Mouse (Mus musculus): ENCODE data around the gene Tomm6. TPM values are rescaled to one million over a fixed set of nuclear protein-coding genes. Genes with fewer than 3 reads are reported as not detected.

Gene Tomm6
- total RNA-seq (2021): 100 to 1,000 TPM; 179 to 192 TPM

DNA sequence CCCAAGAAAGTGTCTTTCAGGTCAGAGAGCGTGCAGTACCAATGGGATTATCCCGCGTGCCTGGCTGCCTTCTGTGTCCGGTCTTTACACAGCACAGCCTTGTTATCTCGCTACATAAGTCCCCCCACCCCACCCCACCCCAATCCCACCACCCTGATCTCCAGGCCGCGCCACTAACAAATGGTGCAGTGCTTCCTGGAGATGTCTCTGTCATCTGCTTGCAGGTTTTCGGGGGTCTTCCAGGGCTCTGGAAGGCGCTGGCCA, at the start of gene Tomm6:
Gene Tomm6 (minus strand): TSS at position 43 of the 264 bp plus-strand sequence.
- DNase-seq: no peak
- intact Hi-C loops (cut with DNase I): no loop called here

GRCm38 (mm10) chr17:47737271-47738065, 49.3 kb upstream of the Tomm6 start:
- intact Hi-C loops (cut with DNase I): no loop called here
- DNase-seq: peak; percentile 67

- intact Hi-C loops (cut with DNase I): no loop called here
- peak; percentile 98 for DNase-seq
Measured at GRCm38 (mm10) chr17:47736856-47737255, 48.7 kb upstream of the Tomm6 start, which contains the start of gene Tfeb. Tfeb (plus strand) TSS chr17:47737030.

GRCm38 (mm10) chr17:47735553-47736100, 47.4 kb upstream of the Tomm6 start:
- intact Hi-C loops (cut with DNase I): no loop called here
- DNase-seq: no peak

GRCm38 (mm10) chr17:47730633-47731575, 42.7 kb upstream of the Tomm6 start:
- DNase-seq: no peak

GRCm38 (mm10) chr17:47726566-47726965, 38.4 kb upstream of the Tomm6 start, which contains the start of gene Pgc:
Pgc (plus strand) TSS chr17:47726842.
- intact Hi-C loops (cut with DNase I): no loop called here
- DNase-seq: no peak

More at GRCm38 (mm10) chr17:47730633-47731575, 42.7 kb upstream of the Tomm6 start:
- intact Hi-C loops (cut with DNase I): no loop called here

DNA sequence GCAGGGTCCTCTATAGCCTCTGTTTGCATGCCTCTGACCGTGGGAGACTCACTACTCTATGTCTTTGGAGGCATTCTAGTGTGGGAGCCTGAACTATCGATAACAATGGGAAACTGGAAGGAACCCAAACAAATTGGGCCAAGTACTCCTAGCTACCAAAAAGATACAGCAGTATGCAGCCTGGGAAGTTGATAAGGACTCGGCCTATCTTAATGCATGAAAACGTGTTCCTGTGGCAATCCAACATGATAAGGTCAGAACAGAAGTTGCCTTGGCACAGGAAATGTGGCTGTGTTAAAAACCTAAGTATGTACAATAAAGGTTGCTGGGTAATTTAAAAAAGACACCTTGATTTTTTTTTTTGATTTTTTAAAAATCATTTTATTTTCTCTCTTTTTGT, 33.0 kb upstream of the Tomm6 start:
- DNase-seq: no peak
- intact Hi-C loops (cut with DNase I): no loop called here

DNA sequence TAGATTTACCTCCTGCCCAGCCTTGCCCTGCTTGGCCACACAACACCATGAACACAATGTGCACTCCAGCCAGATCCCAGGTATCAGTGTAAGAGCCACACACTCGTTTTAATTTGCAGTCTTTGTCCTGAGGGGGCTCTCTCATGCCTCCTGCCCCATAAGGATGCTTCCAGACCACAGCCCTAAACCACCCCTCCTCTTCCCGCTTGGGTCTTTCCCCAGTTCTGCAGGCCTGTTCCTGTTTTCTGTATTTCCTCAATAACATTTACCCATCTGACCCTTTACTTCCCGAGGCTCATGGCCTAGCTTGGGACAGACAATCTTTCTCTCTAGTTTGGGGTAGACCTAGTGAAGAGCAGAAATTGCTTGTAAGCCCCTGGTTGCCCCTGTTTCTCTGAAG, 26.9 kb upstream of the Tomm6 start:
- DNase-seq: no peak
- intact Hi-C loops (cut with DNase I): no loop called here

DNA sequence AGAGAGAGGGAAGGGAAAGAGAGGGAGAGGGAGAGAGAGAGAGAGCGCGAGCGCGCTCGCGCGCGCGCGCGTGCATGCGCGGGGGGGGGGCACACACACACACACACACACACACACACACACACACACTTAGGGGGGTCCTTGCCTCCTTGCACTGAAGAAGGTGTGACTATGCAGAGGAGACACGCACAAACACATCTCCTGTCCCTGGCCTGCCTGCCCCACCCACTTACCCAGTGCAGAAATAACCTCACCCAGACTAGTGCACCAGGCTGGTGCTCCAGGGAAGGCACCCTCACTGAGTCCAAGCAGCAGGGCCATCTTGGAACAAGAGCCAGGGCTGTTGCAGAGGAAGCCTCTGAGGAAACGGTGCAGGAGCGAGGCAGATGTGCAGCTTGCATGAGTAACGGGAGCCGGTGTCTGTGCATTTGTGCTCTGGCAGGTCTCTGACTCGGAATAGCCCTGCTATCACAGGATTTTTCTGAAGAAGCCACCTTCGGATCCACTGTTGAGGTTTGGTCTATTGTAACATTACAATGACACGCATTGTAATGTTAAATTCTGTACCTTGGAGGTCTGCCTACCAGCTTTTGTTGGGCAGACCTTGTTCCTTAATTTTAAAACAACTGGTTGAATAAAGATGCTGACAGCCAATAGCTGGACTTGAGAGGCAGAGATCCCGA, 24.8 kb upstream of the Tomm6 start:
- DNase-seq: no peak
- intact Hi-C loops (cut with DNase I): no loop called here

DNA sequence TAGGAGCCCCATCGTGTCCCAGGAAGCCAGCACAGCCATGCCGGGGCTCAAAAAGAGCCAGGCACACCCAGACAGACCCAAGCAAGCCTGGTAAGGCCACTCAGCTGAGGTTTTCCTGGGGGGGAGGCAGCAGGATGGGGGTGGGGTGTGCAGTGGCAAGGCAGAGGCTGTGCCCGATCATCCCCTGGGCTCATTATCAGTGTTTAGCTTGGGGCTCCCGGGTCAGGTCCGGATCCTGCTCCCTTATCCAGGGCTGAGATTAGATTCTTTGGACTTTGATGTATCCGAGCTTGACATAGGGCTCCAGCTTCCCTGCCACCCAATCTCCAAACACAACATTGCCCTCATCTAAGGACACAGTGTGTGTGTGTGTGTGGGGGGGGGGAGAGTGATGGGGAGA, 23.7 kb upstream of the Tomm6 start:
- no peak for DNase-seq
- intact Hi-C loops (cut with DNase I): no loop called here

DNA sequence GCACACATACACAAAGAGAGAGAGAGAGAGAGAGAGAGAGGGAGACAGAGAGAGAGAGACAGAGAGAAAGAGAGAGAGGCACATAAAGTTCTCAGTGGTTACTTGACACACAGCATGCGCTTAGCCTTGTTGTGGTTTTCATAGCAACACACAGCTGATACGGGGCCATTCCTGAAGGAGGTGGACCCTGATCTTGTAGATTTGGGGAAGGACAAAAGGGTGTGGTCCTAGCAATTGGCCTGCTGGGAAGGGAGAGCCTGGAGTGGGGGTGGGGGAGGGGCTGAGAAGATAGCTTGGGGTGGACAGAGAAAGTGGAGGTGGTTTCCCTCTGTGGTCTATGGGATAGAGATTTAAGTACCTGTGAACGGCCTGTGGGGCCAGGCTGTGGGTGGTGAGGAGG, 21.9 kb upstream of the Tomm6 start:
- DNase-seq: no peak
- intact Hi-C loops (cut with DNase I): no loop called here

- intact Hi-C loops (cut with DNase I): no loop called here
- DNase-seq: no peak
Measured at GRCm38 (mm10) chr17:47708972-47709371, 20.8 kb upstream of the Tomm6 start.

DNA sequence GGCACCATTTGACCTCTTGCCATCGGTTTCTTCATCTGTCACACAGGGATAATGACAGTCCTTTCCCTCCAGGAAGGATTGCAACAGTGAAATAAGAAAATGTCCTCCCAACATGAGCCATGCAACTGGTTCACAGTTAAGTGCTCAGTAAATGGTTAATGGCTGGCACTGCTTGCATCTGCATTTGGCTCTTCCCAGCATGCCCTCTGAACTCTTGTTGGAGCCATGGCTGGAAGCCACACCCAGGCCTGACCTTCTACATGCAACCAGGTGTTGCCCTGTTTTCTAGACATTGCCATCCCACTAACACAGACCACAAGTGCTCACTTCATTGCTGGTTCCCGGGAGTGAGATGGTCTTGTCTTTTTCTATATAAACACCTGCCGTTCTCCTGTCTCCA, 19.8 kb upstream of the Tomm6 start:
- no peak for DNase-seq
- intact Hi-C loops (cut with DNase I): no loop called here

DNA sequence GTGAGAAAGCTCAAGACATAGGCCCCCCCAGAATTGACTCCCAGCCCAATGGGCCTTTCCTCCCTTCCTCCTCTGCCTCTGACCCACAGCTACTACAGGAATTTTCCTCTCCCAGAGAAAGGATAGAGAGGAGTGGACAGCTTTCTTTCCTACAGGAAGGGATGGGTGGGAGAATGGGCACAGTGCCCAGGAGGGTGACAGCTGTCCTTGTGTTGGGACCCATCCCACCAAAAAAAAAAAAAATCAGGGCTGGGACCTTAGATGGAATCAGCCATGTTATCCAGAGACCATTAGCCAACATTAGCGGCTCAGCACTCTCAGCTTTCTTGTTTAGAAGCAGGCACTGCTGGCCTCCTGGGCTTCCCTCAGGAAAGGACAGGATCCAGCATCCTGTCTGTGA, 18.0 kb upstream of the Tomm6 start:
- DNase-seq: peak; percentile 60
- intact Hi-C loops (cut with DNase I): no loop called here

DNA sequence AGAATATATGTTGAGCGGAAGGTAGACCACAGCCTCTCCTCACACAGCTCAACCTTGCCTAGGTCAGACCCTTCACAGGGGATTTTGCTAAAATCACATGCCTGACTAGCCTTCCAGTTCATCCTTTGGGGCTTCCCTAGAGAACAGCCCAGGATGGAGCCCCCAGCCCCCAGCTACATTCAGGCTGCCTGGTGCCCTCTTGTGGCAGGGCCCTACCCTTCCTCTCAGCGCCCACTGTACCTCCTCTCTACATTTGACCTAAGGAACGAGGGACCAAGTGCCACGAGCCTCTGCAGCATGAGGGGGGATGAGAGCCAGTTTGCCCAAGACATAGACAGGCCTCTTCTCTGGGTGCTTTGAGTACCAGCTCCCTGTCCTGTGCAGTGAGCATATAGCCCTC, 16.5 kb upstream of the Tomm6 start:
- no peak for DNase-seq
- intact Hi-C loops (cut with DNase I): no loop called here

DNA sequence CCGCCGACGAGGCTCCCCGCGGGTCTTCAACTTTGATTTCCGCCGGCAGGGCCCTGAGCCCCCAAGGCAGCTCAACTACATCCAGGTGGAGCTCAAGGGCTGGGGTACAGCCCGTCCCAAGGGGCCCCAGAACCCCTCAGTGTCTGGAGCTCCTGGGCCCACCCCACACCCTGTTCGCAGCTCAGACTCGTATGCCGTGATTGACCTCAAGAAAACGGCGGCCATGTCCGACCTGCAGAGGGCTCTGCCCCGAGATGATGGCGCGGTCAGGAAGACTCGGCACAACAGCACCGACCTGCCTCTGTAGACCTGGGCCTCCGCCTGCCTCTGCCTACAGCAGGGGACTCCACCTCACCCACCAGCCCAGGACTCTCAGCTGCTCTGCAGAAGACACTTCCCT, 15.4 kb upstream of the Tomm6 start:
- DNase-seq: no peak
- intact Hi-C loops (cut with DNase I): no loop called here

DNA sequence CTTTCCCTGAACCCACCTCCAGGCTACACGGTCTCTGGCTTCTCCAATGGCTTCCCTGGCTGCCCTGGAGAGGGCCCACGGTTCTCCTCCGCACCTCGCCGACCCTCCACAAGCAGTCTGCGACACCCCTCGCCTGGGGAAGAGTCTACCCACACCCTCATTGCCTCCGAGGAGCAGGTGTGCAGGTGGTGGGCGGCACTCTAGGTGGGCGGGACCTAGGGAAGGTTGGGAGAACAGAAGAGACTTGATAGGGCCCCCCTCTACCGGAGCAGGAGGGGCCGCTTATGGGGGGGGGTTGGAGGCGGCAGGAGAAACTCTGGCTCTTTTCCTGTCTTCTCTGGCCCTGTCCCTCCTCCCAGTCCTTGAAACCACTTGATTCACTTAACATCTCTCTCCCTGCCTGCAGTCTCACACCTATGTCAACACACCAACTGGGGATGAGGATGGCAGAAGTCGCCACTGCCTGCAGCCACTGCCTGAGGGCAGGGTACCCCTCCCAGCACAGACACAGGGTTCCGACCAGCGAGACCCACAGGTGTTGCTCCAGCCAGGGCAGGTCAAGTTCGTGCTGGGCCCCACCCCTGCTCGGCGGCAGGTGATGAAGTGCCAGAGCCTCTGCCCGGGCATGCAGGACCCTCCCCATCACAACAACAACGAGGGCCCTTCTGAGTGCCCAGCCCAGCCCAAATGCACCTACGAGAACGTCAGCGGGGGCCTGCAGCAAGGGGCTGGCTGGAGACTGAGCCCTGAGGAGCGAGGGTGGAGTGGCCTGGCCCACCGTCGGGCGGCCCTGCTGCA, 14.6 kb upstream of the Tomm6 start:
- intact Hi-C loops (cut with DNase I): no loop called here
- DNase-seq: no peak

GRCm38 (mm10) chr17:47701793-47702192, 13.6 kb upstream of the Tomm6 start:
- no peak for DNase-seq
- intact Hi-C loops (cut with DNase I): no loop called here

GRCm38 (mm10) chr17:47699055-47699454, 10.9 kb upstream of the Tomm6 start:
- DNase-seq: no peak
- intact Hi-C loops (cut with DNase I): no loop called here

DNA sequence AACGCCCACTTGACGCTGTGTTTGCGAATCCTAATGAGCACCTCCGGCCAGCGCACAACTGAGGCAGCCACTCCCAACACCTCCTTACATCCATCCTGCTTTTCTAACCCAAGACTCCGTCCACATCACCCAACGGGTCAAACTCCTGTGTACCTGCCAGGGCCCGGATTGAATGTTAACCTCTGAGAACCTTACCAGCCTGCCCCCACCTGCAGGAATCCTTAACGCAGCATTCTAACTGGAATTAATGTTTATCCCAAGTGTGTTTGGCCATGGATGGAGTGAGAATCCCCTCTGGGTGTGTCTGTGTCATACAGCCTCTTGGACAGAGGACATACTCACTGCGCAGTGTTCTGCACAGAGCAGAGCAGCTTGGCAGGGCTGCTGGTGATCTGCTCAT, 10.0 kb upstream of the Tomm6 start:
- intact Hi-C loops (cut with DNase I): no loop called here
- DNase-seq: no peak

Data from left cerebral cortex, postnatal 4 days (tissue).